Mouse (Mus musculus) CH12.LX (cell line): ENCODE results near the gene Mgat5b. TPM values are rescaled to one million over a fixed set of nuclear protein-coding genes. Genes with fewer than 3 reads are reported as not detected.
A peak's percentile ranks its signal among the peaks of the same experiment; 100 is the strongest.

Source experiments
- DNase-seq: peaks from one replicate; pipeline ENCODE4 v3.0.0-alpha.2; 2013; ENCODE audit errors: extremely low read depth
- H3K27ac ChIP-seq: 2 replicates; pipeline ENCODE4 v1.5.1; 2012; ENCODE audit warnings: low read depth, mild to moderate bottlenecking, control low read depth, moderate library complexity; ENCODE audit not compliant: insufficient read depth
- H3K27me3 ChIP-seq: replicated peaks from 2 replicates; pipeline ENCODE3; 2012; ENCODE audit warnings: inconsistent platforms
- H3K36me3 ChIP-seq, 2 experiments: replicated peaks in 1 of 2; 2 replicates each; pipeline versions ENCODE3 to v1.6.1; 2012; ENCODE audit warnings: inconsistent platforms in 1 of 2, low read length in 1 of 2, mild to moderate bottlenecking in 1 of 2, mixed read lengths in 1 of 2, moderate library complexity in 1 of 2; ENCODE audit not compliant: control insufficient read depth in 1 of 2, insufficient read depth in 1 of 2
- H3K4me1 ChIP-seq, 2 experiments: 2 replicates each; pipeline ENCODE4 v1.6.1; 2012; ENCODE audit warnings: inconsistent platforms in 1 of 2, moderate library complexity in 1 of 2; ENCODE audit not compliant: insufficient read depth in 2 of 2, control insufficient read depth in 1 of 2
- H3K4me2 ChIP-seq: 2 replicates; pipeline ENCODE4 v1.6.1; 2012; ENCODE audit warnings: low read depth, mild to moderate bottlenecking, control low read depth; ENCODE audit not compliant: poor library complexity, insufficient read depth, severe bottlenecking
- H3K4me3 ChIP-seq, 3 experiments: fragments of 150-350 bp in 1 of 3; sonication (generic) in 1 of 3; replicated peaks in 1 of 3; 2 replicates each; pipeline versions ENCODE3 to v1.5.1; 2011 to 2012; ENCODE audit warnings: low read depth in 2 of 3, low read length in 2 of 3, mild to moderate bottlenecking in 2 of 3, moderate library complexity in 2 of 3, control low read depth in 1 of 3, improper control_type of control experiment in 1 of 3, inconsistent platforms in 1 of 3, mixed read lengths in 1 of 3; ENCODE audit not compliant: poor library complexity in 1 of 3
- H3K79me2 ChIP-seq: replicated peaks from 2 replicates; pipeline ENCODE4 v1.6.1; 2012; ENCODE audit warnings: mild to moderate bottlenecking, moderate library complexity; ENCODE audit not compliant: control insufficient read depth, poor library complexity, insufficient read depth, severe bottlenecking; ENCODE audit errors: extremely low read depth
- H3K9ac ChIP-seq: 2 replicates; pipeline ENCODE4 v1.6.1; 2012; ENCODE audit warnings: low read depth, mild to moderate bottlenecking, control low read depth, moderate library complexity; ENCODE audit not compliant: insufficient read depth
- H3K9me3 ChIP-seq: replicated peaks from 2 replicates; pipeline ENCODE3; 2012; ENCODE audit warnings: low read length, inconsistent platforms, mixed read lengths
- CHD2 ChIP-seq: IDR thresholded peaks from 2 replicates; pipeline ENCODE4 v1.6.1; 2011; ENCODE audit warnings: low read length, improper control_type of control experiment
- CTCF ChIP-seq, 2 experiments: IDR thresholded peaks in 1 of 2; conservative IDR thresholded peaks in 1 of 2; 2 replicates each; pipeline ENCODE4 v1.5.1; 2011 to 2012; ENCODE audit warnings: low read depth in 2 of 2, low read length in 2 of 2, improper control_type of control experiment in 1 of 2, inconsistent platforms in 1 of 2, mild to moderate bottlenecking in 1 of 2, moderate library complexity in 1 of 2
- E2F4 ChIP-seq: IDR thresholded peaks from 2 replicates; pipeline ENCODE4 v1.6.1; 2011; ENCODE audit warnings: low read depth, low read length, improper control_type of control experiment; ENCODE audit not compliant: insufficient replicate concordance
- ELF1 ChIP-seq: IDR thresholded peaks from 2 replicates; pipeline ENCODE4 v1.6.1; 2014; ENCODE audit warnings: low read depth, mild to moderate bottlenecking, inconsistent platforms, low read length, improper control_type of control experiment
- EP300 ChIP-seq: IDR thresholded peaks from 2 replicates; pipeline ENCODE4 v1.6.1; 2011; ENCODE audit warnings: low read length, improper control_type of control experiment
- ETS1 ChIP-seq: conservative IDR thresholded peaks from 2 replicates; pipeline ENCODE4 v1.6.1; 2012; ENCODE audit warnings: low read depth, mild to moderate bottlenecking, inconsistent platforms, low read length, improper control_type of control experiment, moderate library complexity
- GABPA ChIP-seq: IDR thresholded peaks from 2 replicates; pipeline ENCODE4 v1.6.1; 2012; ENCODE audit warnings: low read depth, low read length, improper control_type of control experiment, inconsistent platforms; ENCODE audit not compliant: insufficient replicate concordance
- HCFC1 ChIP-seq: IDR thresholded peaks from 2 replicates; pipeline ENCODE4 v1.6.1; 2012; ENCODE audit warnings: low read depth, mild to moderate bottlenecking, inconsistent platforms, low read length, improper control_type of control experiment
- JUN ChIP-seq: IDR thresholded peaks from 2 replicates; pipeline ENCODE4 v1.6.1; 2011; ENCODE audit warnings: low read depth, mild to moderate bottlenecking, low read length, improper control_type of control experiment, moderate library complexity; ENCODE audit not compliant: insufficient read depth
- JUND ChIP-seq: conservative IDR thresholded peaks from 2 replicates; pipeline ENCODE4 v1.6.1; 2011; ENCODE audit warnings: low read depth, low read length, improper control_type of control experiment
- MAFK ChIP-seq: IDR thresholded peaks from 2 replicates; pipeline ENCODE4 v1.6.1; 2011; ENCODE audit warnings: low read length, improper control_type of control experiment; ENCODE audit not compliant: insufficient replicate concordance
- MAX ChIP-seq: IDR thresholded peaks from 2 replicates; pipeline ENCODE4 v1.6.1; 2011; ENCODE audit warnings: low read length, improper control_type of control experiment
- MAZ ChIP-seq: IDR thresholded peaks from 2 replicates; pipeline ENCODE4 v1.6.1; 2012; ENCODE audit warnings: low read depth, mild to moderate bottlenecking, inconsistent platforms, low read length, improper control_type of control experiment, moderate library complexity
- MEF2A ChIP-seq: IDR thresholded peaks from 2 replicates; pipeline ENCODE4 v1.6.1; 2014; ENCODE audit warnings: low read depth, mild to moderate bottlenecking, inconsistent platforms, low read length, improper control_type of control experiment, borderline replicate concordance
- MXI1 ChIP-seq: IDR thresholded peaks from 2 replicates; pipeline ENCODE4 v1.6.1; 2011; ENCODE audit warnings: mild to moderate bottlenecking, low read depth, low read length, improper control_type of control experiment
- PAX5 ChIP-seq: IDR thresholded peaks from 2 replicates; pipeline ENCODE4 v1.6.1; 2012; ENCODE audit warnings: low read length, inconsistent platforms, mixed read lengths
- POLR2A ChIP-seq: IDR thresholded peaks from 2 replicates; pipeline ENCODE4 v1.6.1; 2011; ENCODE audit warnings: low read depth, mild to moderate bottlenecking, improper control_type of control experiment, low read length
- POLR2AphosphoS2 ChIP-seq: IDR thresholded peaks from 2 replicates; pipeline ENCODE4 v1.6.1; 2011; ENCODE audit warnings: low read depth, low read length, improper control_type of control experiment
- SMC3 ChIP-seq: IDR thresholded peaks from 2 replicates; pipeline ENCODE4 v1.6.1; 2011; ENCODE audit warnings: low read depth, low read length, improper control_type of control experiment
- TBP ChIP-seq: conservative IDR thresholded peaks from 2 replicates; pipeline ENCODE4 v1.6.1; 2011; ENCODE audit warnings: low read depth, low read length, improper control_type of control experiment
- TCF12 ChIP-seq: IDR thresholded peaks from 2 replicates; pipeline ENCODE4 v1.6.1; 2014; ENCODE audit warnings: low read depth, mild to moderate bottlenecking, inconsistent platforms, low read length, improper control_type of control experiment
- USF2 ChIP-seq: conservative IDR thresholded peaks from 2 replicates; pipeline ENCODE4 v1.6.1; 2011; ENCODE audit warnings: low read depth, low read length, improper control_type of control experiment
- ZC3H11A ChIP-seq: IDR thresholded peaks from 2 replicates; pipeline ENCODE4 v1.6.1; 2012; ENCODE audit warnings: low read depth, mild to moderate bottlenecking, inconsistent platforms, low read length, improper control_type of control experiment
- ZKSCAN1 ChIP-seq: IDR thresholded peaks from 2 replicates; pipeline ENCODE4 v1.6.1; 2012; ENCODE audit warnings: low read depth, inconsistent platforms, low read length, improper control_type of control experiment, borderline replicate concordance
- ZNF384 ChIP-seq: IDR thresholded peaks from 2 replicates; pipeline ENCODE4 v1.6.1; 2012; ENCODE audit warnings: low read depth, low read length, improper control_type of control experiment, inconsistent platforms
- dilution Hi-C: fragments of 300-500 bp; cut with MboI; formaldehyde crosslinking; loops from 2 replicates; pipeline ENCODE4 v1.14.3; 2020; ENCODE audit warnings: low sequenced_read_pairs; ENCODE audit not compliant: extremely low pct_unique_long_range_greater_than_20kb, extremely low pct_ligation_motif_present
- in situ Hi-C: fragments of 300-500 bp; cut with MboI; formaldehyde crosslinking; loops from 3 replicates; pipeline ENCODE4 v1.14.3; 2019; ENCODE audit warnings: low sequenced_read_pairs, low pct_ligation_motif_present, low pct_unique_long_range_greater_than_20kb, mixed read lengths
- polyA plus RNA-seq: library from polyadenylated mRNA; unstranded; fragments of >175 nt; gene quantifications from 2 replicates; pipeline ENCODE4 v1.2.1, GENCODE M21; 2012; ENCODE audit warnings: low read depth; ENCODE audit not compliant: insufficient read length
- total RNA-seq, 2 experiments: library from RNA; depleted of rRNA; stranded (reverse); fragments of 300-350 nt in 1 of 2; fragments of >200 nt in 1 of 2; gene quantifications; 2 replicates each; pipeline ENCODE4 v1.2.3; 2012 to 2014

The Mgat5b gene
- total and polyA plus RNA-seq, 3 experiments: not detected

DNA sequence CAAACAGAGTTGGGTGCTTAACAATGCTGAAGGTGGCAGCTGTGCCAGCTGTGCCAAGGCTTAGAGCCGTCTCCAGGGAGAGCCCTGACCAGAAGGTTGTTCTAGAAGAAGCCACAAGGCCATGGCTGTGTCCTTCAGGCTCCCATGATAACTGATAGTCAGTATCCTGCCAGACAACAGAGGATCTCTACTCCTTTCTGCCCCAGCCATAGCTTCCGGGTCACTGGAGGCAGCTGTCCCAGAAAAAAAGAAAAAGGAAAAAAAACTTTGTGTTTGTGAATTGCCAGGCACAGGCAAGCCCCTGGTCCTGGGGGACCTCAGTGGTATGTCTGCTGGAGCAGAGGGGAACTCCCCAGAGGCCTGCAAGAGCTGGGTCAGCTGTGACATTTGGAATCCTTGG is 47.3 kb downstream of the Mgat5b start:
- Histone ChIP-seq H3K9ac (no peak overlapping the region), H3K4me1 (peaks cover 16 to 35% of the 10 kb centered on the region in 2 experiments), H3K36me3 (no peaks in the 10 kb centered on the region), H3K4me2 (no peak overlapping the region), H3K9me3 (no peaks in the 10 kb centered on the region), H3K79me2 (no peaks in the 10 kb centered on the region), H3K27ac (no peak overlapping the region), H3K4me3 (no peak overlapping the region), H3K27me3 (peaks cover 59% of the 10 kb centered on the region)
- peak; percentile 52 for DNase-seq
- dilution Hi-C loops (no loop called here), in situ Hi-C loops (no loop called here)
- TF ChIP-seq ETS1 (peak; percentile 53), ZKSCAN1 (no peak), ZC3H11A (no peak), ELF1 (peak; percentile 55; the same call in 1 of the 2 replicates), HCFC1 (no peak), TBP (no peak), JUN (no peak), PAX5 (no peak), MXI1 (no peak; the same call in 1 of the 2 replicates), CTCF (conservative IDR thresholded peaks at IDR 0.05 in 1 of 2, IDR thresholded peaks at IDR 0.05 in 1 of 2; ENCODE audit: low read depth in 2 of 2, low read length in 2 of 2) (no peak), TCF12 (peak; percentile 39; the same call in 1 of the 2 replicates), EP300 (no peak), MAZ (no peak), ZNF384 (peak; percentile 80), POLR2A (no peak)

GRCm38 (mm10) chr11:116968586-116968985 is 49.9 kb downstream of the Mgat5b start:
- H3K79me2 ChIP-seq: no peaks in the 10 kb centered on the region
- dilution Hi-C loops: no loop called here

More at GRCm38 (mm10) chr11:116968586-116968985, 49.9 kb downstream of the Mgat5b start:
- Histone ChIP-seq H3K27ac (no peak overlapping the region), H3K4me1 (peaks cover 21 to 35% of the 10 kb centered on the region in 2 experiments)
- DNase-seq: no peak
- TF ChIP-seq JUND: no peak
- no peak for TF ChIP-seq POLR2AphosphoS2
- no peak for TF ChIP-seq POLR2A
- TF ChIP-seq MEF2A: no peak
- no peak for TF ChIP-seq ETS1
- no peak for TF ChIP-seq MAX
- no peak for TF ChIP-seq SMC3
- TF ChIP-seq USF2: no peak
- no peak for TF ChIP-seq MAFK
- TF ChIP-seq ZNF384: no peak
- TF ChIP-seq GABPA: no peak
- TF ChIP-seq E2F4: no peak
- no peak for TF ChIP-seq CHD2
- TF ChIP-seq EP300: no peak
- TF ChIP-seq, all 38 proteins: peak for 0
- Histone ChIP-seq H3K4me3 (no peak overlapping the region), H3K4me2 (no peak overlapping the region; the same call in 1 of the 2 replicates), H3K9ac (no peak overlapping the region), H3K36me3 (no peaks in the 10 kb centered on the region), H3K9me3 (no peaks in the 10 kb centered on the region), H3K27me3 (peaks cover 69% of the 10 kb centered on the region)
- in situ Hi-C loops: no loop called here
